Mouse (Mus musculus) testis, adult 2 months (tissue): ENCODE results near the gene Cdc42ep1.

Experiments
- CTCF ChIP-seq: fragments of 200-500 bp; IDR thresholded peaks from 2 replicates; pipeline ENCODE4 v1.5.1; 2012; ENCODE audit warnings: low read depth, mild to moderate bottlenecking, inconsistent platforms, low read length, moderate library complexity; ENCODE audit not compliant: control insufficient read depth, insufficient read depth, insufficient replicate concordance
- POLR2A ChIP-seq: fragments of 200-500 bp; IDR thresholded peaks from 2 replicates; pipeline ENCODE4 v1.6.1; 2012; ENCODE audit warnings: low read depth, mild to moderate bottlenecking, inconsistent platforms, low read length, moderate library complexity; ENCODE audit not compliant: control insufficient read depth

GRCm38 (mm10) chr15:78848467-78848866 is 6.0 kb downstream of the Cdc42ep1 start:
- TF ChIP-seq POLR2A (no peak), CTCF (peak; percentile 89)
